Mouse (Mus musculus): ENCODE measurements at regions not wholly inside any gene's neighbourhood (a gene's known extent, or its start where the extent isn't known, plus 50 kb on each side); places are given as distances from the start of the nearest gene placed in this dataset.
"Not testable (repeated sequence)": the region's sequence is repeated elsewhere in the genome, so short reads cannot be mapped to it uniquely, and the experiment has no call there.

DNA sequence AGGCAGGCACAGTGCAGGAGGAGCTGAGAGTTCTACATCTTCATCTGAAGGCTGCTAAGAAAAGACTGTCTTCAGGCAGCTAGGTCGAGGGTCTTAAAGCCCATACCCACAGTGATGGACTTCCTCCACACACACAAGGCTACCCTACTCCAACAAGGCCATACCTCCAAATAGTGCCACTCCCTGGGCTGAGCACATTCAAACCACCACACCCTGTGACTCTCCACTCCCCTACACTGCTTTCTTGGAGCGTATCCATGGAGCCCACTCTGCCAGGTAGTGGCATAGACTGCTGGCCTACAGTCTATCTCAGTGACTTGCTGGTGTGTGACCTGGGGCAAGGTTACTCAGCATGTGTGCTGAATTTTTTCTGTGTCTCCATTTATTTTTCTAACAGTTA lies 88.0 kb downstream of the Elovl4 start:
- TF ChIP-seq CHD1 (IDR thresholded peaks at IDR 0.05; ENCODE audit: low read depth, low read length); POLR2A (IDR thresholded peaks at IDR 0.05; ENCODE audit: control insufficient read depth in 1 of 2, insufficient read depth in 1 of 2, low read depth in 1 of 2, low read length in 2 of 2, poor library complexity in 1 of 2); EP300 (IDR thresholded peaks at IDR 0.05; ENCODE audit: low read depth in 1 of 2, low read length in 2 of 2): not testable (repeated sequence)

Data from MEL (cell line).